Mouse (Mus musculus): ENCODE results near the gene Ttpal. TPM values are rescaled to one million over a fixed set of nuclear protein-coding genes. Genes with fewer than 3 reads are reported as not detected.
A peak's percentile ranks its signal among the peaks of the same experiment; 100 is the strongest.

The Ttpal gene
- polyA plus RNA-seq, 1 experiment from 2014 or later, result 40.6 TPM

GRCm38 (mm10) chr2:163657486-163657885, 55.4 kb downstream of the Ttpal start:
- H3K4me3 ChIP-seq (ENCODE audit: low read depth, low read length), result no peak overlapping the region
- no peaks in the 10 kb centered on the region for H3K36me3 ChIP-seq (ENCODE audit: control insufficient read depth, insufficient read depth, low read length)
- H3K27ac ChIP-seq (ENCODE audit: low read depth), result no peak overlapping the region
- WGBS, result 78% methylated on average over 2 of the region's 2 CpGs
- no peak overlapping the region for H3K9ac ChIP-seq (ENCODE audit: low read length)
- H3K4me1 ChIP-seq (replicated peaks; ENCODE audit: control insufficient read depth, insufficient read depth, low read length), result peaks cover 12% of the 10 kb centered on the region
- H3K4me2 ChIP-seq (ENCODE audit: low read length), result no peak overlapping the region
- DNase-seq (ENCODE audit: low spot score) (no peak), ATAC-seq (replicated peaks; ENCODE audit: low FRiP score, low TSS enrichment, low read depth) (no peak)
- H3K27me3 ChIP-seq (replicated peaks; ENCODE audit: control insufficient read depth, insufficient read depth, low read length), result no peaks in the 10 kb centered on the region
- H3K9me3 ChIP-seq (ENCODE audit: control insufficient read depth, low read length), result no peaks in the 10 kb centered on the region

DNA sequence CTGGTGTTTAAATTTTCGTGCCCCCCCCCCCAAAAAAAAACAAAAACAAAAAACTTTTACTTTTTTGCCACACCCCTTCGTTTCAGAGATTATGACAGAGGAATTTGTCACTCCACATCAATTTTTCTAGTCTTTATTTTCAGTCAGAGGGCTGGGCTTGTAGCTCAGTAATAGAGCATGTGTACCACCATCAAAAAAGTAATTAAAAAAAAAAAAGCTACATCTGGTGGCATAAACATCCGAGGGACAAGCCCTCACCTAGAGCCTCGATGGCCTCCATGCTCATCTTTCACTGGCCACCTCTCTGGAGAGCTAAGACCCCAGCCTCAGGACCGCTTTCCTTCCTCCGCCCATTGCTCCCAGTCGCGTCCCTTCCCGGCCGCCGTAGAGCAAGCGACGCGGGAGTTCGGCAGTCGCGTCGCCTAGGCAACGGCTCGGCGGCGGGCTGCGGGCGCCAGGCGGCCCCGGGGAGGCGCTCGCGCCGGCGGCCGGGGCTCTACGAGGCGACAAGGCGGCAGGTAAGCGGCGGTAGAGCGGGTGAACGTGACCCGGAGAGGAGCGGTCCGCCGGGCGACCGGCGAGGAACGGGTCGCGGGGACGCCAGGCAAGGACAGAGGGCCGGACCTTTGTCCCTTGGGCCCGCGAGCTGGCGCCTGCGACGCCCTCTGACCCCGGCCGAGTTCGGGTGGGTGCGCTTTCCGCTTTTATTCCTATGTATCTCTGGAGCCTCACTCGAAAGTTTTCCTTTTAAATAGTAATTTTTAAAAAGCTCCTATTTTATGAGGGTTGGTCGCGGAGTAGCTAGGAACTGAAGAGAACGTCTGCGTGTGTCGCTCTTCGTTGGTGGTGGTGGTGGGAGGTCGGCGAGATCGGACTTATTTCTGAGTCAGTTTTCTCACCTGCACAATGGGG, 56.1 kb downstream of the Ttpal start, which contains the start of gene Pkig:
Pkig (plus strand) TSS at position 412 of the 912 bp plus-strand sequence.
- Histone ChIP-seq H3K9ac (ENCODE audit: low read length) (peak within 1 kb of the TSS; percentile 81), H3K9me3 (ENCODE audit: control insufficient read depth, low read length) (no peaks in the 10 kb centered on the region), H3K4me2 (ENCODE audit: low read length) (peak within 1 kb of the TSS; percentile 63), H3K27ac (ENCODE audit: low read depth) (peak within 1 kb of the TSS; percentile 74), H3K27me3 (replicated peaks; ENCODE audit: control insufficient read depth, insufficient read depth, low read length) (no peaks in the 10 kb centered on the region), H3K4me1 (replicated peaks; ENCODE audit: control insufficient read depth, insufficient read depth, low read length) (peaks cover 12% of the 10 kb centered on the region), H3K4me3 (ENCODE audit: low read depth, low read length) (peak within 1 kb of the TSS; percentile 81), H3K36me3 (ENCODE audit: control insufficient read depth, insufficient read depth, low read length) (no peaks in the 10 kb centered on the region)
- ATAC-seq (replicated peaks; ENCODE audit: low FRiP score, low TSS enrichment, low read depth), result peak; percentile 91
- under 1% methylated on average over 71 of the region's 71 CpGs for WGBS
- DNase-seq (ENCODE audit: low spot score), result peak; percentile 90

GRCm38 (mm10) chr2:163658941-163659340, 56.8 kb downstream of the Ttpal start:
- Histone ChIP-seq H3K4me3 (ENCODE audit: low read depth, low read length) (peak overlapping the region; percentile 81), H3K9ac (ENCODE audit: low read length) (peak overlapping the region; percentile 81), H3K9me3 (ENCODE audit: control insufficient read depth, low read length) (no peaks in the 10 kb centered on the region), H3K27ac (ENCODE audit: low read depth) (peak overlapping the region; percentile 74; the same call in 1 of the 2 replicates), H3K27me3 (replicated peaks; ENCODE audit: control insufficient read depth, insufficient read depth, low read length) (no peaks in the 10 kb centered on the region), H3K36me3 (ENCODE audit: control insufficient read depth, insufficient read depth, low read length) (no peaks in the 10 kb centered on the region), H3K4me2 (ENCODE audit: low read length) (peak overlapping the region; percentile 63), H3K4me1 (replicated peaks; ENCODE audit: control insufficient read depth, insufficient read depth, low read length) (peaks cover 12% of the 10 kb centered on the region)
- DNase-seq (ENCODE audit: low spot score), result peak; percentile 74
- ATAC-seq (replicated peaks; ENCODE audit: low FRiP score, low TSS enrichment, low read depth), result no peak
- WGBS, result 1% methylated on average over 8 of the region's 8 CpGs

DNA sequence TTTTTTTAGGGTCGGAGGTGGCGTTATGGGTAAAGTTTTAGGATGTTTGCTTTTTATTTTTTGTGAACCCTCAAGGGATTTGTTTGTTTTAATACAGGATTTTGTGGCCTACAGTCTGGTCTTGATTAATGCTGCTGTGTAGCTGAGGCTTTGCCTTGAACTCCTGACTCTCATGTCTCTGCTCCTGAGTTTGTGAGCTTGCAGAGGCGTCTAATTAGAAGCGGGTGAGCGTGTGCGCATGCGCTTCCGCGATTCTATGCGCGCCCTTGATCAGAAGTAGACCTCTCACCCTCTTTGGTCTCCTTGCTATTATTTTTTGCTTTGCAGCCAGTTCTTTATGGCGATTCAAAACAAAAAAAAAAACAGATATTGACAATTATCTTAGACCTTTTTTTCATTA, 57.3 kb downstream of the Ttpal start:
- Histone ChIP-seq H3K4me1 (replicated peaks; ENCODE audit: control insufficient read depth, insufficient read depth, low read length) (peaks cover 12% of the 10 kb centered on the region), H3K4me2 (ENCODE audit: low read length) (peak overlapping the region; percentile 63), H3K4me3 (ENCODE audit: low read depth, low read length) (peak overlapping the region; percentile 81), H3K27ac (ENCODE audit: low read depth) (no peak overlapping the region), H3K9me3 (ENCODE audit: control insufficient read depth, low read length) (no peaks in the 10 kb centered on the region), H3K9ac (ENCODE audit: low read length) (no peak overlapping the region), H3K27me3 (replicated peaks; ENCODE audit: control insufficient read depth, insufficient read depth, low read length) (no peaks in the 10 kb centered on the region), H3K36me3 (ENCODE audit: control insufficient read depth, insufficient read depth, low read length) (no peaks in the 10 kb centered on the region)
- ATAC-seq (replicated peaks; ENCODE audit: low FRiP score, low TSS enrichment, low read depth) (no peak), DNase-seq (ENCODE audit: low spot score) (no peak)
- WGBS, result 83% methylated on average over 12 of the region's 12 CpGs

DNA sequence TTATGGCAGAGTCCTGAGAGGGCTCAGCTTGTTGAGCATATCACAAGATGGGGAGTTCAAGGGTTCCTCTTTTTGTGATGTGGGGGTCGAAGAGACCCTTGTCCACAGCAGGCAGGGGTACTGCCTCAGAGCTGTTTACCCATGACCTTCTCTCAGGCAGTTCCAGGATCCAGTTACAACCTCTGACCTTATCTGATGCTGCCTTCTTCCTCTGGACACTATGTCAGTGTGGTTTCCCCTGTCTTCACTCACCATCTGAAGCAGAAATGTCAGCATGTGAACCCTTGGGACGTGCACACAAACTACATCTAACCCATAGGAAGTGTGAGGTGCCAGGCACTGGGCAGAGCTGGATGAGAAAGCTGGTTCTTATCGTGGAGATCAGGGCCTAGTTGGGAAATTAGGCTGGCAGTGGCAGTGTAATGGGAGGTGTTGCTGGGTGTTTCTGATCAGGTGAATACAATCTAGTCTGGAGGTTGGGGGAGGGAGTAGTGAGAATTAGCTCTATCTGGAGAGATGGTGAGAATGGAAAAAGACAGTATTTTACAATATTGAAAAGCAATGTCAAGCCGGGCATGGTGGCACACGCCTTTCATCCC, 58.1 kb downstream of the Ttpal start:
- ATAC-seq (replicated peaks; ENCODE audit: low FRiP score, low TSS enrichment, low read depth) (no peak), DNase-seq (ENCODE audit: low spot score) (no peak)
- Histone ChIP-seq H3K4me3 (ENCODE audit: low read depth, low read length) (no peak overlapping the region), H3K36me3 (ENCODE audit: control insufficient read depth, insufficient read depth, low read length) (no peaks in the 10 kb centered on the region), H3K9me3 (ENCODE audit: control insufficient read depth, low read length) (no peaks in the 10 kb centered on the region), H3K27me3 (replicated peaks; ENCODE audit: control insufficient read depth, insufficient read depth, low read length) (no peaks in the 10 kb centered on the region), H3K4me2 (ENCODE audit: low read length) (no peak overlapping the region), H3K27ac (ENCODE audit: low read depth) (no peak overlapping the region), H3K9ac (ENCODE audit: low read length) (no peak overlapping the region), H3K4me1 (replicated peaks; ENCODE audit: control insufficient read depth, insufficient read depth, low read length) (peaks cover 12% of the 10 kb centered on the region)
- WGBS, result 81% methylated on average over 5 of the region's 5 CpGs

DNA sequence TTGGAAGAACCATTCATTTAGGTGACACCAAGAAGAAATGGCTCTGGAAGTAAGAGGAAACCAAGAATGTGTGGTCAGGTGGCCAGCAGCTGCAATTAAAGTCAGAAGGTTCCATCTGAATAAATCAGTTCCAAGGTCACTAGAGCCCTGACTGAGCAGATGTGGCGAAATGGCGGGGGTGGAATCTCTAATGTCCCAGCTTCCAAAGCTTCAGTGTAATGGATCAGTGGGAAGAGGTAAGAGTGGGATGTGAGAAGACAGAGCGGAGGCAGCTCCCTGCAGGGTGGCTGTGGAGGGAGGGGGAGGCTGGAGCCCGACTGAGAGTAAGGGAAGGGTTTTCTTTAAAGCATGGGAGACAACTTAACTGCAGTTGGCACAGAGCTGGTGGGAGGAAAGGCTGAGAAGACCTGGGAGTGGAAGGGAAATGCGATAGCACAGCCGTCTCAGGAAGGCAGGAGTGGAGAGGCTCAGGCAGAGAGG, 59.3 kb downstream of the Ttpal start:
- ATAC-seq (replicated peaks; ENCODE audit: low FRiP score, low TSS enrichment, low read depth) (no peak), DNase-seq (ENCODE audit: low spot score) (no peak)
- H3K27me3 ChIP-seq (replicated peaks; ENCODE audit: control insufficient read depth, insufficient read depth, low read length), result no peaks in the 10 kb centered on the region
- WGBS, result 69% methylated on average over 6 of the region's 6 CpGs
- H3K4me2 ChIP-seq (ENCODE audit: low read length), result no peak overlapping the region
- no peak overlapping the region for H3K4me3 ChIP-seq (ENCODE audit: low read depth, low read length)
- no peak overlapping the region for H3K27ac ChIP-seq (ENCODE audit: low read depth)
- no peak overlapping the region for H3K9ac ChIP-seq (ENCODE audit: low read length)
- no peaks in the 10 kb centered on the region for H3K36me3 ChIP-seq (ENCODE audit: control insufficient read depth, insufficient read depth, low read length)
- peaks cover 12% of the 10 kb centered on the region for H3K4me1 ChIP-seq (replicated peaks; ENCODE audit: control insufficient read depth, insufficient read depth, low read length)
- H3K9me3 ChIP-seq (ENCODE audit: control insufficient read depth, low read length), result no peaks in the 10 kb centered on the region

DNA sequence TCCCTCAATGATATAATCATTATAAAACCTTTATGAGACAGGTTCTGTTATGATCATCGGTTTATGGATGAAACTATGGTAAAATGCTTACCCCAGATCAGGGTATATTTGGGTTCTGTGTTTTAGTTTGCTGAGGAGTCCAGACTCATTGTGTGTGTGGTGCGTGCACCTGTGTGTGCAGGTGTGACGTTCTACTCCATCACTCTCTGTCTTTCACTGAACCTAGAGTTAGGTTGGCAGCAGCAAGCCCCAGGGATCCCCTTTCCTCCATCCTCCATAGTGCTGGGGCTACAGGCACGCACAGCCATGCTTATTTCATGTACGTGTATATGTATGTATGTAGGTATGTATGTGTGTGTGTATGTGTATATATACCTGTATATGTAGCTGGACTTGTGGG, 60.0 kb downstream of the Ttpal start:
- H3K27me3 ChIP-seq (replicated peaks; ENCODE audit: control insufficient read depth, insufficient read depth, low read length), result no peaks in the 10 kb centered on the region
- H3K36me3 ChIP-seq (ENCODE audit: control insufficient read depth, insufficient read depth, low read length), result no peaks in the 10 kb centered on the region
- no peaks in the 10 kb centered on the region for H3K9me3 ChIP-seq (ENCODE audit: control insufficient read depth, low read length)
- H3K4me2 ChIP-seq (ENCODE audit: low read length), result no peak overlapping the region
- no peak for DNase-seq (ENCODE audit: low spot score)
- no peak for ATAC-seq (replicated peaks; ENCODE audit: low FRiP score, low TSS enrichment, low read depth)
- no peak overlapping the region for H3K9ac ChIP-seq (ENCODE audit: low read length)
- peaks cover 12% of the 10 kb centered on the region for H3K4me1 ChIP-seq (replicated peaks; ENCODE audit: control insufficient read depth, insufficient read depth, low read length)
- H3K27ac ChIP-seq (ENCODE audit: low read depth), result no peak overlapping the region
- no peak overlapping the region for H3K4me3 ChIP-seq (ENCODE audit: low read depth, low read length)
- WGBS, result 92% methylated on average over 5 of the region's 5 CpGs

DNA sequence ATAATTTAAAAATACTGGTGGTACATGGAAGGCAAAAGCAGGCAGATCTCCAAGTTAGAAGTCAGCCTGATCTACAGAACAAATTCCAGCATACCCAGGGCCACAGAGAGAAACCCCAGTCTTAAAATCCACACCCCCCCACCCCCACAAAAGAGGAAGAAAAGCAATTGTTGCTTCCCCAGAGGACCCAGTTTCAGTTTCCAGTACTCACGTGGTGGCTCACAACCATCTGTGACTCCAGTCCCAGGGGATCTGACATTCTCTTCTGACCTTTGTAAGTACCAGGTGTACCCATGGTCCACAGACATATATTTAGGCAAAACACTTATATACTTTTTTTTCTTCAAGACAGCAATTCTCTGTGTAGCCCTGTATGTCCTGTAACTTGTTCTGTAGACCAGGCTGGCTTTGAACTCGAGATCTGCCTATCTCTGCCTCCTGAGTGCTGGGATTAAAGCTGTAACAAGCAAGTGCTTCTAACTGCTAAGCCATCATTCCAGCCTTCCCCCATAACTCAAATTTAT, 60.6 kb downstream of the Ttpal start:
- Histone ChIP-seq H3K9me3 (ENCODE audit: control insufficient read depth, low read length) (no peaks in the 10 kb centered on the region), H3K4me3 (ENCODE audit: low read depth, low read length) (no peak overlapping the region), H3K9ac (ENCODE audit: low read length) (no peak overlapping the region), H3K4me1 (replicated peaks; ENCODE audit: control insufficient read depth, insufficient read depth, low read length) (peaks cover 12% of the 10 kb centered on the region), H3K36me3 (ENCODE audit: control insufficient read depth, insufficient read depth, low read length) (no peaks in the 10 kb centered on the region), H3K27ac (ENCODE audit: low read depth) (no peak overlapping the region), H3K4me2 (ENCODE audit: low read length) (no peak overlapping the region), H3K27me3 (replicated peaks; ENCODE audit: control insufficient read depth, insufficient read depth, low read length) (no peaks in the 10 kb centered on the region)
- 75% methylated on average over 2 of the region's 2 CpGs for WGBS
- ATAC-seq (replicated peaks; ENCODE audit: low FRiP score, low TSS enrichment, low read depth), result no peak
- DNase-seq (ENCODE audit: low spot score), result no peak

Measured in intestine, embryonic 14.5 days (tissue).